Mouse (Mus musculus): ENCODE data around the gene Tsr1. TPM values are rescaled to one million over a fixed set of nuclear protein-coding genes. Genes with fewer than 3 reads are reported as not detected.

Tsr1 gene
- polyA plus RNA-seq (2017; shearing (Covaris generic)), result 55.7 TPM

GRCm38 (mm10) chr11:74897678-74898516, at the start of gene Tsr1:
Gene Tsr1, plus strand, starts transcription at chr11:74898071.

GRCm38 (mm10) chr11:74896901-74897677, 782 bp upstream of the Tsr1 start, which contains the start of gene Sgsm2:
Gene Sgsm2, minus strand, starts transcription at chr11:74897060.

GRCm38 (mm10) chr11:74925577-74926387, 27.9 kb downstream of the Tsr1 start, which contains the start of the genes Smg6 and Srr:
Gene Smg6, plus strand, starts transcription at chr11:74925823.
Gene Srr, minus strand, starts transcription at chr11:74925948.

Other genes starting within 250 kb of the Tsr1 start
- gene Cluh, start 248.6 kb upstream of the Tsr1 start, polyA plus RNA-seq (2017; shearing (Covaris generic)), result 33.4 TPM
- 82.8 TPM for gene Pafah1b1, start 173.4 kb upstream of the Tsr1 start, polyA plus RNA-seq (2017; shearing (Covaris generic))
- gene Mettl16, start 127.2 kb upstream of the Tsr1 start, polyA plus RNA-seq (2017; shearing (Covaris generic)), result 39.5 TPM
- 10.3 TPM for gene Mnt, start 67.2 kb upstream of the Tsr1 start, polyA plus RNA-seq (2017; shearing (Covaris generic))
- gene Sgsm2, start 1.0 kb upstream of the Tsr1 start, polyA plus RNA-seq (2017; shearing (Covaris generic)), result 4.8 TPM
- gene Smg6, start 27.8 kb downstream of the Tsr1 start, polyA plus RNA-seq (2017; shearing (Covaris generic)), result 32.1 TPM
- gene Srr, start 27.9 kb downstream of the Tsr1 start, polyA plus RNA-seq (2017; shearing (Covaris generic)), result 7.3 TPM